In genomic region chr10:24989965-24990653, GRCm38 (mm10) we compare ENCODE assay signal across 27 mouse cellular contexts.
DNase-seq lines count a peak whose midpoint lies in the region; ATAC-seq and TF ChIP-seq lines count a peak whose summit lies in the region.
"Had no signal": no experiment of that assay in that cellular context is flagged by ENCODE, and none has a peak within 500 bp of the region (broad histone marks: within the 10 kb centered on the region; RNA-seq: fewer than 3 reads in every experiment).

No protein-coding gene starts in this region.

- no peaks in the 10 kb centered on the region for H3K9me3 ChIP-seq in forebrain, embryonic 15.5 days
- 0 out of 2 replicates have a peak, but pooled peaks cover under 1% of the 10 kb centered on the region for H3K9me3 ChIP-seq in forebrain, embryonic 10.5 days
- no peaks in the 10 kb centered on the region for H3K9me3 ChIP-seq in midbrain, embryonic 13.5 days

- no peaks in the 10 kb centered on the region for H3K4me1 ChIP-seq in forebrain, embryonic 15.5 days
- no peaks in the 10 kb centered on the region for H3K4me1 ChIP-seq in forebrain, embryonic 10.5 days
- H3K4me1 ChIP-seq in midbrain, embryonic 13.5 days (replicated peaks), result no peaks in the 10 kb centered on the region

- 77% methylated on average over 2 of the region's 2 CpGs for WGBS in forebrain, embryonic 15.5 days
- WGBS in forebrain, embryonic 10.5 days, result 94% methylated on average over 2 of the region's 2 CpGs
- 92% methylated on average over 2 of the region's 2 CpGs for WGBS in midbrain, embryonic 13.5 days

- peak overlapping the region; percentile 11; the same call in 1 of the 2 replicates for H3K27ac ChIP-seq in forebrain, embryonic 15.5 days (replicated peaks)
- no peak overlapping the region for H3K27ac ChIP-seq in forebrain, embryonic 10.5 days
- peak overlapping the region; percentile 37; the same call in 1 of the 2 replicates for H3K27ac ChIP-seq in left cerebral cortex, adult 2 months
- H3K27ac ChIP-seq in midbrain, embryonic 13.5 days, result no peak overlapping the region
- H3K27ac ChIP-seq: kidney, postnatal 0 days; liver, embryonic 14.5 days; macrophage had no signal

- H3K36me3 ChIP-seq in forebrain, embryonic 15.5 days, result no peaks in the 10 kb centered on the region
- H3K36me3 ChIP-seq in forebrain, embryonic 10.5 days (replicated peaks), result no peaks in the 10 kb centered on the region
- H3K36me3 ChIP-seq in midbrain, embryonic 13.5 days, result no peaks in the 10 kb centered on the region

- no peak overlapping the region for H3K4me2 ChIP-seq in forebrain, embryonic 15.5 days (replicated peaks)
- H3K4me2 ChIP-seq in midbrain, embryonic 13.5 days (replicated peaks), result no peak overlapping the region

- intact Hi-C loops in left cerebral cortex, adult 2 months (cut with DNase I), result loop anchor here (5.0 to 10.0 kb wide), 3 partner anchors 167 to 1252 kb away; no protein-coding TSS in a partner anchor
- intact Hi-C loops in left cerebral cortex, postnatal 4 days (cut with DNase I), result no loop called here

- ATAC-seq in cerebellum, adult (ENCODE audit: insufficient number of reproducible peaks, low FRiP score, low TSS enrichment), result 0 out of 2 replicates have a peak, but pooled peaks have one; percentile 45
- ATAC-seq in forebrain, embryonic 15.5 days (replicated peaks), result peak; percentile 60; the same call in 1 of the 2 replicates
- ATAC-seq in midbrain, embryonic 13.5 days, result no peak
- ATAC-seq: activated CD4-positive, CD25-positive, alpha-beta regulatory T cell, adult 4 months; hindbrain, embryonic 16.5 days had no signal

- TF ChIP-seq CTCF in left cerebral cortex, adult 2 months (IDR thresholded peaks at IDR 0.05), result no peak

- no peak for DNase-seq in cerebellum, postnatal 14 days
- no peak for DNase-seq in forebrain, embryonic 10.5 days (ENCODE audit: extremely low spot score, low spot score)
- DNase-seq in left cerebral cortex, adult 2 months (ENCODE audit: extremely low spot score in 1 of 2, low spot score in 2 of 2), result no peak
- DNase-seq in left cerebral cortex, postnatal 4 days, result no peak
- DNase-seq: adrenal gland, adult 2 months; adrenal gland, postnatal 36 days; cerebellum, adult 11-12 months; gastrocnemius, postnatal 10 days; heart, postnatal 14 days; kidney, adult 18-20 months; kidney, postnatal 4 days; liver; lung, adult 2 months; lung, postnatal 10 days; midbrain, embryonic 14.5 days; right cerebral cortex, postnatal 14 days; spleen, adult 18-20 months; thymus, postnatal 14 days had no signal

- H3K4me3 ChIP-seq in forebrain, embryonic 15.5 days, result no peak overlapping the region
- H3K4me3 ChIP-seq in forebrain, embryonic 10.5 days, result no peak overlapping the region
- no peak overlapping the region for H3K4me3 ChIP-seq in left cerebral cortex, adult 2 months
- H3K4me3 ChIP-seq in midbrain, embryonic 13.5 days (replicated peaks), result no peak overlapping the region

- H3K27me3 ChIP-seq in forebrain, embryonic 15.5 days, result no peaks in the 10 kb centered on the region
- H3K27me3 ChIP-seq in forebrain, embryonic 10.5 days (ENCODE audit: poor library complexity, severe bottlenecking), result no peaks in the 10 kb centered on the region
- H3K27me3 ChIP-seq in midbrain, embryonic 13.5 days, result no peaks in the 10 kb centered on the region
- H3K27me3 ChIP-seq: CH12.LX had no signal

- H3K9ac ChIP-seq in forebrain, embryonic 15.5 days (replicated peaks), result no peak overlapping the region
- no peak overlapping the region for H3K9ac ChIP-seq in midbrain, embryonic 13.5 days (replicated peaks)
- H3K9ac ChIP-seq: liver, embryonic 14.5 days had no signal

Comparison
In these comparisons a context has a peak if more than half of its experiments do, and no peak if none do; other contexts are left out.
1. H3K27ac ChIP-seq: peak in forebrain, embryonic 15.5 days (single experiment) and left cerebral cortex, adult 2 months (single experiment); none in forebrain, embryonic 10.5 days (single experiment) and midbrain, embryonic 13.5 days (single experiment).